Mouse (Mus musculus): Measurements from ENCODE around the gene Bcorl1. TPM values are rescaled to one million over a fixed set of nuclear protein-coding genes. Genes with fewer than 3 reads are reported as not detected.
"Not testable (repeated sequence)": the region's sequence is repeated elsewhere in the genome, so short reads cannot be mapped to it uniquely, and the experiment has no call there.

The Bcorl1 gene
- polyA plus RNA-seq, 1 experiment from 2014 or later, result 8.5 TPM

DNA sequence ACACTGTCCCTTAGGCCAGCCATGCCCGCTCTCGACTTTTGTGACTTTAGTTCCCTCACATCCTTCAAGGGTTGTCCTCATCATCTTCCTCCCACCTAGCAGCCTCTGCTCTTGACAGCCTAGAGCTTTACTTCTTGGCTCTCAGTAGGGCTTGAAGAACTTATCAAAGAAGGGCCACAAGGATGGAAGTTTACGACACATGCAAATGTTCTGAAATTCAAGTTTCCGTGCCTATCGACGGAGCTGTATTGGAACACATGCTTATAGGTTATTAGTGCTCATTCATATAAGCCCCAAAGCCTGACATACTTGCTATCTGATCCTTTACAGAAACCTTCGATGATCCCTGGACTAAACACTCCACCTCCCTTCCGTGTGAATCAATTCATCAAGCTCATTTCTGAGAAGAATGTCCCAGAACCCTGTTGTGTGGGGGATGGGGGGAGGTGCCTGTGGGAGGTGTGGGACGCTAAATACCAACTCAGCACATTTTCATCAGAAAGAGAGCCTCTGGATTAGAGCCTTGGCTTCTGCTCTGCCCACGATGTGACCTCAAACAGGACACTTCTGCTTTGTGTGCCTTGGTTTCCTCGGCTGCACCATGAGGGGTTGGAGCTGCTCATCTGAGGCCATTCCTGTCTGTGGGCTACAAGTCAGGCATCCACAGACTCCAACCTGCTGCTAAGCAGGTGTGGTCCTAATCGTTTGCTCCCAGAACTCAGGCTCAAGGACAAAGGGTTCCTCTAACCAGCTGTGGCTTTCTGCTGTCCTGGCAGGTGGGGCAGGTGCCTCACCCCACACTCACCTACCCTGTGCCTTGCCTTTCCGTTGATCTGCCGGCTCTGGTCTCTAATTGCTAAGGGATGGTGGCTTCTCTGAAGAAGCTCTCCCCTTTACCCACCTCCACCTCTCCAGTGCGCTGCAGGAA lies 91.7 kb downstream of the Bcorl1 start:
- no peaks in the 10 kb centered on the region for H3K9me3 ChIP-seq (ENCODE audit: control insufficient read depth, low read length)
- no peak overlapping the region for H3K27ac ChIP-seq (ENCODE audit: low read length)
- no peak for ATAC-seq
- no peak overlapping the region for H3K4me2 ChIP-seq (ENCODE audit: low read length)
- no peaks in the 10 kb centered on the region for H3K36me3 ChIP-seq (ENCODE audit: control insufficient read depth, insufficient read depth)
- H3K9ac ChIP-seq (replicated peaks; ENCODE audit: low read depth, low read length), result no peak overlapping the region
- 74% methylated on average over 14 of the region's 15 CpGs for WGBS
- no peaks in the 10 kb centered on the region for H3K27me3 ChIP-seq (replicated peaks; ENCODE audit: control insufficient read depth, insufficient read depth, low read length)
- H3K4me3 ChIP-seq (replicated peaks; ENCODE audit: low read length), result no peak overlapping the region
- no peaks in the 10 kb centered on the region for H3K4me1 ChIP-seq (replicated peaks; ENCODE audit: control insufficient read depth, insufficient read depth, low read length)

GRCm38 (mm10) chrX:48433527-48433899 lies 92.4 kb downstream of the Bcorl1 start:
- no peak overlapping the region for H3K4me2 ChIP-seq (ENCODE audit: low read length)
- 57% methylated on average over 5 of the region's 6 CpGs for WGBS
- no peak overlapping the region for H3K9ac ChIP-seq (replicated peaks; ENCODE audit: low read depth, low read length)
- H3K4me3 ChIP-seq (replicated peaks; ENCODE audit: low read length), result no peak overlapping the region
- no peak overlapping the region for H3K27ac ChIP-seq (ENCODE audit: low read length)
- no peaks in the 10 kb centered on the region for H3K4me1 ChIP-seq (replicated peaks; ENCODE audit: control insufficient read depth, insufficient read depth, low read length)
- no peaks in the 10 kb centered on the region for H3K27me3 ChIP-seq (replicated peaks; ENCODE audit: control insufficient read depth, insufficient read depth, low read length)
- no peaks in the 10 kb centered on the region for H3K9me3 ChIP-seq (ENCODE audit: control insufficient read depth, low read length)
- H3K36me3 ChIP-seq (ENCODE audit: control insufficient read depth, insufficient read depth), result no peaks in the 10 kb centered on the region
- ATAC-seq, result no peak

- no peak overlapping the region for H3K4me3 ChIP-seq (replicated peaks; ENCODE audit: low read length)
- H3K9me3 ChIP-seq (ENCODE audit: control insufficient read depth, low read length), result no peaks in the 10 kb centered on the region
- H3K36me3 ChIP-seq (ENCODE audit: control insufficient read depth, insufficient read depth), result no peaks in the 10 kb centered on the region
- no peak overlapping the region for H3K27ac ChIP-seq (ENCODE audit: low read length)
- no peaks in the 10 kb centered on the region for H3K4me1 ChIP-seq (replicated peaks; ENCODE audit: control insufficient read depth, insufficient read depth, low read length)
- H3K9ac ChIP-seq (replicated peaks; ENCODE audit: low read depth, low read length), result no peak overlapping the region
- no peak overlapping the region for H3K4me2 ChIP-seq (ENCODE audit: low read length)
- no peak for ATAC-seq
- H3K27me3 ChIP-seq (replicated peaks; ENCODE audit: control insufficient read depth, insufficient read depth, low read length), result no peaks in the 10 kb centered on the region
- 92% methylated on average over 1 of the region's 1 CpGs for WGBS
These were observed 93.1 kb downstream of the Bcorl1 start for GRCm38 (mm10) chrX:48434251-48434650.

- Histone ChIP-seq H3K27me3 (replicated peaks; ENCODE audit: control insufficient read depth, insufficient read depth, low read length) (no peaks in the 10 kb centered on the region), H3K36me3 (ENCODE audit: control insufficient read depth, insufficient read depth) (no peaks in the 10 kb centered on the region), H3K9ac (replicated peaks; ENCODE audit: low read depth, low read length) (no peak overlapping the region), H3K4me2 (ENCODE audit: low read length) (no peak overlapping the region), H3K27ac (ENCODE audit: low read length) (no peak overlapping the region), H3K4me3 (replicated peaks; ENCODE audit: low read length) (no peak overlapping the region), H3K4me1 (replicated peaks; ENCODE audit: control insufficient read depth, insufficient read depth, low read length) (no peaks in the 10 kb centered on the region), H3K9me3 (ENCODE audit: control insufficient read depth, low read length) (no peaks in the 10 kb centered on the region)
- WGBS, result 81% methylated on average over 9 of the region's 9 CpGs
- no peak for ATAC-seq
These were observed 94.3 kb downstream of the Bcorl1 start for GRCm38 (mm10) chrX:48435477-48435900.

- not testable (repeated sequence) for H3K9me3 ChIP-seq (ENCODE audit: control insufficient read depth, low read length); H3K36me3 ChIP-seq (ENCODE audit: control insufficient read depth, insufficient read depth); ATAC-seq; H3K4me1 ChIP-seq (replicated peaks; ENCODE audit: control insufficient read depth, insufficient read depth, low read length); H3K27me3 ChIP-seq (replicated peaks; ENCODE audit: control insufficient read depth, insufficient read depth, low read length); H3K9ac ChIP-seq (replicated peaks; ENCODE audit: low read depth, low read length); H3K4me3 ChIP-seq (replicated peaks; ENCODE audit: low read length); H3K27ac ChIP-seq (ENCODE audit: low read length); H3K4me2 ChIP-seq (ENCODE audit: low read length)
- WGBS, result 88% methylated on average over 6 of the region's 7 CpGs
These were observed 94.9 kb downstream of the Bcorl1 start for GRCm38 (mm10) chrX:48436082-48436481.

- Histone ChIP-seq H3K27ac (ENCODE audit: low read length) (no peak overlapping the region), H3K9ac (replicated peaks; ENCODE audit: low read depth, low read length) (no peak overlapping the region), H3K4me2 (ENCODE audit: low read length) (no peak overlapping the region), H3K27me3 (replicated peaks; ENCODE audit: control insufficient read depth, insufficient read depth, low read length) (no peaks in the 10 kb centered on the region), H3K9me3 (ENCODE audit: control insufficient read depth, low read length) (no peaks in the 10 kb centered on the region), H3K4me3 (replicated peaks; ENCODE audit: low read length) (no peak overlapping the region), H3K4me1 (replicated peaks; ENCODE audit: control insufficient read depth, insufficient read depth, low read length) (no peaks in the 10 kb centered on the region), H3K36me3 (ENCODE audit: control insufficient read depth, insufficient read depth) (no peaks in the 10 kb centered on the region)
- ATAC-seq, result no peak
- 83% methylated on average over 4 of the region's 4 CpGs for WGBS
These were observed 97.9 kb downstream of the Bcorl1 start for GRCm38 (mm10) chrX:48439036-48439435.

DNA sequence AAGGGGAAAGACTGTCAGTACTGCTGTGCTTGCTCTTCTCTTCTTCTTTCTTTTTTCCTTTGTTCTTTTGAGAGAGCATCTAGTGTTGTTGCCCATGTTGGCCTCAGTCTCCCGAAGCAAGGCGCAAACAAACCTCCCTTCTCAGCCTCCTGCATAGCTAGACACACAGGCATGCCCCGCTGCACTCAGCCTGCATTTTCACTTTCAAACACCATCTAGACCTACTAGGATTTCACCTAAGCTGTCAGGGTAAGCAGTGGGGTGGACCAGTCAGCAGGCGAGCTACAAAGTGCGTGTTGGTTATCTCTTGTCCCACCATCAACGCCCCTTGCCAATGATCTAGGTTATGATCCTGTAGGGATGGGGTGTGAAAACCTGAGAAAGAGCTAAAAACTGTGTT lies 100.4 kb downstream of the Bcorl1 start:
- Histone ChIP-seq H3K9ac (replicated peaks; ENCODE audit: low read depth, low read length) (no peak overlapping the region), H3K9me3 (ENCODE audit: control insufficient read depth, low read length) (no peaks in the 10 kb centered on the region), H3K27me3 (replicated peaks; ENCODE audit: control insufficient read depth, insufficient read depth, low read length) (no peaks in the 10 kb centered on the region), H3K4me3 (replicated peaks; ENCODE audit: low read length) (no peak overlapping the region), H3K4me1 (replicated peaks; ENCODE audit: control insufficient read depth, insufficient read depth, low read length) (no peaks in the 10 kb centered on the region), H3K4me2 (ENCODE audit: low read length) (no peak overlapping the region), H3K36me3 (ENCODE audit: control insufficient read depth, insufficient read depth) (no peaks in the 10 kb centered on the region), H3K27ac (ENCODE audit: low read length) (no peak overlapping the region)
- WGBS, result 86% methylated on average over 6 of the region's 6 CpGs
- ATAC-seq, result no peak

GRCm38 (mm10) chrX:48441954-48442353 lies 100.8 kb downstream of the Bcorl1 start:
- no peak overlapping the region for H3K4me2 ChIP-seq (ENCODE audit: low read length)
- H3K27ac ChIP-seq (ENCODE audit: low read length), result no peak overlapping the region
- H3K36me3 ChIP-seq (ENCODE audit: control insufficient read depth, insufficient read depth), result no peaks in the 10 kb centered on the region
- H3K9ac ChIP-seq (replicated peaks; ENCODE audit: low read depth, low read length), result no peak overlapping the region
- no peak overlapping the region for H3K4me3 ChIP-seq (replicated peaks; ENCODE audit: low read length)
- WGBS, result 78% methylated on average over 7 of the region's 7 CpGs
- H3K9me3 ChIP-seq (ENCODE audit: control insufficient read depth, low read length), result no peaks in the 10 kb centered on the region
- H3K27me3 ChIP-seq (replicated peaks; ENCODE audit: control insufficient read depth, insufficient read depth, low read length), result no peaks in the 10 kb centered on the region
- H3K4me1 ChIP-seq (replicated peaks; ENCODE audit: control insufficient read depth, insufficient read depth, low read length), result no peaks in the 10 kb centered on the region
- no peak for ATAC-seq

DNA sequence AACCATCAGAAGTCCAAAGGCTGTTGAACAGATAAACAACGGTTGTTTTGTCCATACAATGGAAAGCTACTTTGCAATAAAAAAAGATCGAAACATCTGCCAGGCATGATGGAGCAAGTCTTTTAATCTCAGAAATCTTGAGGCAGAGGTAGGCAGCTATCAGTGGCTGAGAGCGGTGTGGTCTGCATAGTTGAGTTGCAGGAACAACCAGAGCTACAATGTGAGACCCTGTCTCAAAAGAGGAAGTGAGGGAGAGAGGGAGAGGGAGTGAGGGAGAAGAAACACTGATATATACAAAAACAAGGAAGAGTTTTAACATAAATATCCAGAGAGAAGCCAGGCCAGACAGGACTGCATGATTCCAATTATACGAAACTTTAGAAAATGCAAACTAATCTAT lies 103.5 kb downstream of the Bcorl1 start:
- no peaks in the 10 kb centered on the region for H3K4me1 ChIP-seq (replicated peaks; ENCODE audit: control insufficient read depth, insufficient read depth, low read length)
- no peak overlapping the region for H3K4me2 ChIP-seq (ENCODE audit: low read length)
- no peaks in the 10 kb centered on the region for H3K27me3 ChIP-seq (replicated peaks; ENCODE audit: control insufficient read depth, insufficient read depth, low read length)
- no peak overlapping the region for H3K4me3 ChIP-seq (replicated peaks; ENCODE audit: low read length)
- H3K9me3 ChIP-seq (ENCODE audit: control insufficient read depth, low read length), result no peaks in the 10 kb centered on the region
- H3K9ac ChIP-seq (replicated peaks; ENCODE audit: low read depth, low read length), result no peak overlapping the region
- no peak overlapping the region for H3K27ac ChIP-seq (ENCODE audit: low read length)
- ATAC-seq, result no peak
- no peaks in the 10 kb centered on the region for H3K36me3 ChIP-seq (ENCODE audit: control insufficient read depth, insufficient read depth)
- WGBS, result 93% methylated on average over 4 of the region's 4 CpGs

Measured in forebrain, embryonic 16.5 days (tissue).